Mouse (Mus musculus) embryonic fibroblast, embryonic 13.5 days (primary cell): ENCODE results near the gene Hagh.

Source experiments
- CTCF ChIP-seq: IDR thresholded peaks from 2 replicates; pipeline ENCODE4 v1.5.1; 2011; ENCODE audit warnings: mild to moderate bottlenecking, control low read depth, low read length, moderate library complexity, borderline replicate concordance; ENCODE audit not compliant: insufficient read depth
- POLR2A ChIP-seq: IDR thresholded peaks from 2 replicates; pipeline ENCODE4 v1.6.1; 2011; ENCODE audit warnings: low read depth, mild to moderate bottlenecking, control low read depth, low read length, moderate library complexity

DNA sequence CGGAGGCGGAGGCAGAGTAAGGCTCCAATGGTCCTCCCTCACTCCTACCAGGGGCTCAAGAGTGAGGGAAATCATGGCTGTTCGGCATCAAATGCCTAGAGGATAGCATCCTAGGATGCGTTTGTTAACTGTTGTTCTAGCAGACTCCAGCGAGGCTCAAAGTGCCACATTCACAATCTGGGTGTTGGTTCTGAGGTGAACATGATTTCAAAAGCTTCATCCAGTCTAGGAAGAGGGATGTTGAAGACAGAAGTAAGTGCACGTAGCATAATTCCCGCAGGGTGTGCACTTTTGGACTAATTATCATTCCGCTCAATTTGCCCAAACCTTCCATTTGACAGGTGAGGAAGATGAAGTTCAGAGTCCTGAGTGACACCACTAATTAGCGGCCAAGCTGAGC is 41.7 kb upstream of the Hagh start:
- no peak for TF ChIP-seq CTCF
- no peak for TF ChIP-seq POLR2A
